Mouse (Mus musculus) mouse trophoblast stem cell (cell line): Measurements from ENCODE around the gene Smagp.

Experiments
- in situ Hi-C, 2 experiments: fragments of 300-500 bp; cut with MseI, MboI; formaldehyde crosslinking; loops; 2 replicates in 1 of 2; 3 replicates in 1 of 2; pipeline ENCODE4 v1.15.1; 2025

The Smagp gene

DNA sequence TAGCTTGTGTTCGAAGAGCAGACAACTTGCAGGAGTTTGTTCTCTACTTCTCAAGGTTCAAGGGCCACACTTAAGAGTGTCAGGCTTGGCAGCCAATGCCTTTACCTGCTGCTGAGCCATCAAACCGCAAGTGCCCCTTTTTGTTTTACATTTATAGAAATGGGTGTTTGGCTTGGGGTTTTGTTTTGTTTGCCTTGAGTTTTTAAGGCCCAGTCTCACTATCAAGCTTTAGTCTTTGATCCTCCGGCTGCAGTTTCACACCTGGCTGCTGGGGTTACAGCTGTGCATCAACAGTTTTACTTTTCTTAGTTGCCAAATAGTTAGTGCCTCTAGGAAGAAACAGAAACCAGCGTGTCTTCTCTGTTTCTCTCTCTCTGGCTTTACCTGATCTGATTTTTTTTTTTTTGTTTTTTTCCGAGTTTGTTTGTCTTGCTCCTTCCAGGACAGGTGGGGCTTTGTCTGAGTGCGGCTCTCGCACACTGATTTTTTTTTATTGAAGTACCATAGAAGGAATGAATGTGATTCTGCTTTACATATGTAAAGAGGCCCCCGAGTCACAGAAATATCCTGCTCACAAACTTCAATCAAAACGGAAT lies 38.4 kb downstream of the Smagp start:
- in situ Hi-C loops, result no loop called here

DNA sequence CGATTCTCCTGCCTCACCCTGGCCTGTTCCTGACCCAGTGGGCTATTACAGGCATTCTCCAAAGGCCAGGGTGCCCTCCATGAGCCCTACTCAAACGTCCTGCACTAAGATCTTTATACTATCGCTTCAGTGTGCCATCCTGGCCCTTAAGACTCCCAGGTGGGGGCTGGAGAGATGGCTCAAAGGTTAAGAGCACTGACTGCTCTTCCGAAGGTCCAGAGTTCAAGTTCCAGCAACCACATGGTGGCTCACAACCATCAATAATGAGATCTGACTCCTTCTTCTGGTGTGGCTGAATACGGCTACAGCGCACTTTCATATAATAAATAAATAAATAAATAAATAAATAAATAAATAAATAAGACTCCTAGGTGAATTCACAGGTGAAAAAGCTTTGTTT lies 43.9 kb downstream of the Smagp start:
- in situ Hi-C loops, result no loop called here

DNA sequence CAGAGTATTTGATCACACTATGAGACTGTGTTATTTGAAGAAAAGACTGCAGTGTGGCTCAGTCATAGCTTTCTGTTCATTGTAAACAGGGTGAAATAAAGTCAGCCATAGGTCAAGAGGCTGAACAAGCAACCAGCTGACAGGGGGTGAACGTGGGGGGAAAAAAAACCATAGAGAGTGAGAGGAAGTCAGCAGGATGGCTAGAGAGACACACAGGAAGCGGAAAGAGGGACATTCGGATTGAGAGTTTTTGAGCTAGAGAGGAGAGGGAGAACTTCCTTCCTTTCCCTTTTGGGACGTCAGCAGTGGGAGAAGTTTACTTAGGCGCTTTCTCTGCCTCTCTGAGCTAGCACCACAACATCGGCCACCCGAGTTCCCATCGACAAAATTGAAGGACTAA lies 46.3 kb downstream of the Smagp start:
- in situ Hi-C loops, result no loop called here

DNA sequence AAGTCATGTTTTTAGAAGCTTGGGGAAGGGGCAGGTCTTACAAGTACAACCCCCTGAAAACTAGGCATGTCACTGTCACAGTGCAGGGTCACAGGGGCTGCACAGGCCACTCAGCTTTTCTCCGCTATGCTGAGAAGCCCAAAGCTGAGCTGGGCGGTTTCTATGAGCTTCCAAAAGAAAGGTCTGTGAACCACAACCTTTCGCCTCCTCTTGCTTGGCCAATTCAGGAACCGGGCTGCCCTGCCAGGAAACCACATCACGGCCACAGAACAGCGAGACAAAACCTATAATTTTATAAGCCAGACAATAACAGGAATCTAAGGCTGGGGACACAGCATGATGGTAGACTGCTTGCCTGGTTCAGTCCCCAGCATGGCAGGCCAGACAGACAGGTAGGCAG lies 48.4 kb downstream of the Smagp start:
- in situ Hi-C loops, result no loop called here

DNA sequence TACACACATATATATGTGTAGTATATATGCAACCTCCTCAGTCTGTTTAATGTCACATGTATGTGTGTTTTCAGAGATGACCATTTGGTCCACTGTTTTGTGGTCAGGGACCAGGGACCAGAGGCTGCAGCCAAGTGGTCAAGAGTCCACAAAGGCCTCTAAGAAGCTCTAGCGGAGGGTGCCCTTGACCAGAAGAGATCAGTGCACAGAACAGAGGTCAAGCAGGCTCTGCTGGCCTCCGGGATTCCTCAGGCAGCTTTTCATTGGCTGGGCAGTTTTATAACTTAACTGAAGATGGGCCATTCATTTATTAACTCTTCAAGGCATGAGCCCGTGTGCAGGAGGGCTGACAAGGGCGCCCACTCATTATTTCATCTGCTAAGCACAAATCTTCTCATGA lies 49.6 kb downstream of the Smagp start:
- in situ Hi-C loops, result no loop called here

DNA sequence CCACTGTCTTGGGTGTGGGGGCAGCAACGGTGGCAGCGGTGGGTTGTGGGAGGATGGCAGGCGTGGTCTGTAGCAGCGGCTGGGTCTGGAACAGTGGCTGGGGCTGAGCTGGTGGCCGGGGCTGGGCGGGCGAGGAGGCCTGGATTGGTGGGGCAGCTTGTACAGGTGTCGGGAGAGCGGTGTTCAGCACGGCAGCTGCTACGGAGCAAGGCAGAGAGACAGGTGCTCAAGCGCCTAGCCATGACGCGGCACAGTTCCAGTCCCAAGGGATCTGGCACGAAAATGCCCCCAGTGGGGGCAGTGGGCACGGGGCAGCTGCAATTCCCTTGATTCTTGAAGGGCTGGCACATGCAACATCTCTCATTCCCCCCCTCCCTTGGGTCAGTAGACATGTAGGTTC lies 50.8 kb downstream of the Smagp start:
- in situ Hi-C loops, result no loop called here

DNA sequence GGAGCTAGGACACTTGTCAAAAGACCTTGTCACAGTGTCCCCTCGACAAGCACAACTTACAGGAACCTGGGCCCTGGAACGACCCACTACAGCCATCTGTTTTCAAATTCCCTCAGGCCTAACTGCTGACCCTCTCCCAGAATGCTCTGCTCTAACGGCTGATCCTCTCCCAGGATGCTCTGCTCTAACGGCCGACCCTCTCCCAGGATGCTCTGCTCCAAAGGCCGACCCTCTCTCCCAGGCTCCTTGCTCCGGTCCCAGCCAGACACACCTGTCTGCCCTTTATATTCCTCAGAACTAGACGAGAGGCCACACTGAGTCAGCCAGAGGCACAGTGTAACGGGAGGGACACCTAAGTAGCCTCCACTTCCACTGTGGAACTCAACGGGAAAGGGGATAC lies 56.6 kb downstream of the Smagp start:
- in situ Hi-C loops, result no loop called here

DNA sequence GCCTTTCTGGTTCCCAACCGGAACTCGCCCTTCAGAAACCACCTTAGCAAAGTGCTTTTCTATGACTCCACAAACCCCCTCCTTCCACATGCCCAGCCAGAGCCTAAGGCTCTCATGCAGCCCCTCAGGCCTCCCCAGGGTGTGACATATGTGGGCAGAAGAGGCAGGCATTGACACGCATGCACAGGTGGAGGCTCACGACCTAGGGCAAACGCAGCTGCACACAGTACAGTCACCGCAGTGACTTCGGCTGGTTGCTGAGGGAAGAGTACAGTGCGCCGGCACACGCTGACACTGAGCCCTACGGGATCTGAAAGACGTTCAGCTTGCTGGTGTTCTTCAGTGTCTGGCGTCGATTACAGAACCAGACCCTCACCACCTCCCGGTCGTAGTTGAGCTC lies 58.8 kb downstream of the Smagp start:
- in situ Hi-C loops, result no loop called here

DNA sequence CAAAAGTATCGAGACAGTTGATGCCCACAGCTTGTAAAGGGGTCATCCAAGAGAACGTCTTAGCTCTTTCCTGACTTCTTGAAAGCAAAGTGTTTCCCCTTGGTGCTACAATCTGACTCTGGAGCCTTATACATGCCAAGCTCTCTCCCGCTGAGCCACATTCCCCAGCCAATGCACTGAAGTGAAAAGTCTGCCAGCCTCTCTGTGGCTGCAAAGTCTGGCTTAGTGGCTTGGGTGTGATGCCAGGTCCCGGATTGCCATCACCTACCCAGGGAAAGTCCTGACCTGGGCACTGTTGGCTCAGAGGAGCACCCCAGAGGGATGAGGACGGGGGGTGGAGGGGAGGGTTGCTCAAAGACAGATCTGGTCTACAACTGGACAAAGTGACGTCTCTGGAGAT lies 59.9 kb downstream of the Smagp start:
- in situ Hi-C loops, result no loop called here

DNA sequence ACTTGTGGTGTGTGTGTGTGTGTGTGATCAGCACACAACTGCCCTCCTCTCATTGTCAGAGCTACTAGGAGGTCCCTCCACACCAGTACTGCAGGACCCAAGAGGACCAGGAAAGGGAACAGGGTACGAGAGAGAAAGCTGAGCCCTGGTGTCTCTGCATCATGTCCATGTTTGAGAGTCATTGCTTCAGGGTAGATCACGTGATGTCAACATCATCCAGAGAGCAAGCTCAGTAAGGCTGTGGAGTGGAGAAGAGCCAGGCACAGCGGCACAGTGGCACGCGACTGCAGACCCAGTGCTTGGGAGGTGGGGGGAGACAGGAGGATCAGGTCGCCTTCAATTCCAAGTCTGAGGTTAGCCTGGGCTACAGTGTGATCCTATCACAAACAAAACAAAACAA lies 60.3 kb downstream of the Smagp start:
- in situ Hi-C loops, result no loop called here

DNA sequence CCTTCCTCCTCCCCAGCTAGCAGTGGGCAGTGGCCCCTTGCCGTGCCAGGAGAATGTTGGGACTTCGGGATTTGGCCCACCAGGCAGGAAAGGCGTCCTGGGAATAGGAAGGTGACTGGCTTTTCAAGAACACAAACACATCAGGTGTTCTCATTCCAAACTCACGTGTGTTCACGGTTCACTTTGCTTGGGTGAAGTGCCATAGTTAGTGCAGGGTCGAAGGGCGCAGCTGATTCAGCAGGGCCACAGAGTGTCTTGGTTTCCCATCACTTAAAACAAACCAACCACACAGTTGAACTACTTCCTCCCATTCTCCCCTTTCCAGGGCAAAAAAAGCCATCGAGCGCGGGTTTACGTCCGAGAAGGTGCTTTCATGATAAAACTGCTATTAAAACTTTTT lies 61.4 kb downstream of the Smagp start:
- in situ Hi-C loops, result no loop called here

DNA sequence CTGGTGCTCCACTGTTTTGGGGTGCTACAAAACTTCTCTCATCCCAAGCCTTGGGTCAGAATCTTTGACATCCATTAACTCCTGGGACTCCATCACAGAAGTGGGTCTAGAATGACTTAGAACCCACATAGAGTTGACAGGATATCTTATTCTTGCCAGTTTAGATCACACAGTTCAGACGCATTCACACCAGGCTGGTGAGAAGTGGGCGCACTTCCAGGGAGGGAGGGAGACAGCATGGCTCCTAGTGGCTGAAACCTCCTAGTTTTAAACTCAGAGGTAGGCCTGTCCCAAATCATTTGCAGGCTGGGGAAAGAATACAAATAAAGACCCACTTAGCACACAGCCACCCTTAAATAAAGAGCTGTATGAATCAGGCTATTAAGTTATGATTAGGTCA lies 62.4 kb downstream of the Smagp start:
- in situ Hi-C loops, result no loop called here

DNA sequence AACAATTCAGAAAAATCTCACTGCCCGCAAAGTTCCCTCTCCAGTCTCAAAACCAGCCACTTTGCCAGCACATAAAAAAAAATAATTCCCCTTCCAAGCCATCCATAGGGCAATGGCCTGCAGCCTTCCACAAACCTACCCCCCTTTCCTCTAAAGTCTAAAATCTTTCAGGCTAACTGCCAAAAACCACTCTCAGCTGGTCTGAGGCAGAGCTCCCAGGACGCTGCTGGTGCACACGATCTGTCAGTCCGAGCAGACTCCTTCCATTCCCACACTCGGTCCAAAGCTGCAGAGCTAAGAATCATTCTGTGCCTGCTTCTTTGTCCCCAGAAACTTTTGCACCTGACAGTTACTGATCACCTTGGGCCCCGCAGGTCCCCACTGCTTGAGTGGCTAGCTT lies 62.8 kb downstream of the Smagp start:
- in situ Hi-C loops, result no loop called here
